Comparison of ENCODE assay signal across 29 mouse cellular contexts in genomic region chr7:19129396-19129795, GRCm38 (mm10). TPM values are rescaled to one million over a fixed set of nuclear protein-coding genes. Genes with fewer than 3 reads are reported as not detected.
DNase-seq lines count a peak whose midpoint lies in the region; ATAC-seq lines count a peak whose summit lies in the region.
"Had no signal": no experiment of that assay in that cellular context is flagged by ENCODE, and none has a peak within 500 bp of the region (broad histone marks: within the 10 kb centered on the region; RNA-seq: fewer than 3 reads in every experiment).

No protein-coding gene starts in this region.

- H3K27me3 ChIP-seq in embryonic facial prominence, embryonic 13.5 days = no peaks in the 10 kb centered on the region
- H3K27me3 ChIP-seq in embryonic facial prominence, embryonic 10.5 days (replicated peaks; ENCODE audit: low read depth, poor library complexity, severe bottlenecking) = no peaks in the 10 kb centered on the region
- no peaks in the 10 kb centered on the region for H3K27me3 ChIP-seq in neural tube, embryonic 13.5 days
- H3K27me3 ChIP-seq: embryonic facial prominence, embryonic 12.5 days; forebrain, embryonic 13.5 days had no signal

- H3K4me3 ChIP-seq in embryonic facial prominence, embryonic 13.5 days = no peak overlapping the region
- no peak overlapping the region for H3K4me3 ChIP-seq in embryonic facial prominence, embryonic 10.5 days
- H3K4me3 ChIP-seq in neural tube, embryonic 13.5 days = no peak overlapping the region
- H3K4me3 ChIP-seq: embryonic facial prominence, embryonic 12.5 days; erythroblast, embryonic 14.5 days; forebrain, embryonic 10.5 days; forebrain, embryonic 13.5 days; hindbrain, embryonic 10.5 days had no signal

- no peak overlapping the region for H3K4me2 ChIP-seq in embryonic facial prominence, embryonic 13.5 days
- H3K4me2 ChIP-seq in neural tube, embryonic 13.5 days = no peak overlapping the region
- H3K4me2 ChIP-seq: embryonic facial prominence, embryonic 12.5 days; forebrain, embryonic 13.5 days; heart, embryonic 11.5 days; hindbrain, embryonic 14.5 days had no signal

- H3K9me3 ChIP-seq in embryonic facial prominence, embryonic 13.5 days = no peaks in the 10 kb centered on the region
- no peaks in the 10 kb centered on the region for H3K9me3 ChIP-seq in embryonic facial prominence, embryonic 10.5 days
- no peaks in the 10 kb centered on the region for H3K9me3 ChIP-seq in neural tube, embryonic 13.5 days
- H3K9me3 ChIP-seq: embryonic facial prominence, embryonic 12.5 days; forebrain, embryonic 10.5 days; forebrain, embryonic 13.5 days; hindbrain, embryonic 10.5 days had no signal

- 0 out of 2 replicates have a peak overlapping the region, but pooled peaks have one; percentile 6 for H3K9ac ChIP-seq in embryonic facial prominence, embryonic 13.5 days
- H3K9ac ChIP-seq in neural tube, embryonic 13.5 days = no peak overlapping the region
- H3K9ac ChIP-seq: embryonic facial prominence, embryonic 12.5 days; forebrain, embryonic 13.5 days; hindbrain, embryonic 14.5 days had no signal

- H3K27ac ChIP-seq in embryonic facial prominence, embryonic 13.5 days = no peak overlapping the region
- H3K27ac ChIP-seq in embryonic facial prominence, embryonic 10.5 days (replicated peaks) = no peak overlapping the region
- H3K27ac ChIP-seq in neural tube, embryonic 13.5 days (replicated peaks) = 0 out of 2 replicates have a peak overlapping the region, but pooled peaks have one; percentile 93
- H3K27ac ChIP-seq: embryonic facial prominence, embryonic 12.5 days; forebrain, embryonic 10.5 days; forebrain, embryonic 13.5 days; hindbrain, embryonic 10.5 days; hindbrain, embryonic 14.5 days had no signal

- 93% methylated on average over 5 of the region's 5 CpGs for WGBS in embryonic facial prominence, embryonic 13.5 days
- WGBS in embryonic facial prominence, embryonic 10.5 days = 97% methylated on average over 5 of the region's 5 CpGs
- WGBS in neural tube, embryonic 13.5 days = 94% methylated on average over 5 of the region's 5 CpGs

- no peak for DNase-seq in embryonic facial prominence, embryonic 10.5 days (ENCODE audit: low spot score)
- no peak for DNase-seq in neural tube, embryonic 10.5 days (ENCODE audit: extremely low spot score, low spot score)
- no peak for DNase-seq in layer of hippocampus, postnatal 36 days
- DNase-seq: adrenal gland, adult 8-10 months; adrenal gland, postnatal 25 days; cerebellum, adult 2 months; cerebellum, postnatal 14 days; gastrocnemius, postnatal 10 days; heart, adult 11 months; kidney, adult 18-20 months had no signal

- peaks cover 29% of the 10 kb centered on the region for H3K36me3 ChIP-seq in embryonic facial prominence, embryonic 13.5 days
- H3K36me3 ChIP-seq in embryonic facial prominence, embryonic 10.5 days (replicated peaks) = peaks cover 36% of the 10 kb centered on the region
- peaks cover 10% of the 10 kb centered on the region for H3K36me3 ChIP-seq in neural tube, embryonic 13.5 days

- no peak for ATAC-seq in embryonic facial prominence, embryonic 13.5 days (ENCODE audit: insufficient number of reproducible peaks, insufficient read depth, low FRiP score, low TSS enrichment, low read depth)
- ATAC-seq in neural tube, embryonic 13.5 days (ENCODE audit: low read depth) = no peak
- ATAC-seq in CD4-positive, CD25-positive, alpha-beta regulatory T cell, adult 4 months = peak; percentile 34
- ATAC-seq in inflammation-experienced regulatory T-cells, adult 6 months = peak; percentile 16
- no peak for ATAC-seq in erythroid progenitor cell, adult 5-6 weeks (replicated peaks; ENCODE audit: low FRiP score, poor library complexity, severe bottlenecking)
- ATAC-seq: forebrain, embryonic 13.5 days; forebrain, embryonic 16.5 days; intestine, embryonic 16.5 days had no signal

- H3K4me1 ChIP-seq in embryonic facial prominence, embryonic 13.5 days = peaks cover 13% of the 10 kb centered on the region
- H3K4me1 ChIP-seq in embryonic facial prominence, embryonic 10.5 days = peaks cover 22% of the 10 kb centered on the region
- peaks cover 26% of the 10 kb centered on the region for H3K4me1 ChIP-seq in neural tube, embryonic 13.5 days (replicated peaks)

RNA-seq across cellular contexts. Expression of gene Fbxo46, which starts 9.7 kb away (rescaled TPM):
- polyA plus RNA-seq in embryonic facial prominence, embryonic 13.5 days (2015; fragmentation: Nextera tagmentation; extraction: Ambion mirVana) = 15.3 and 16.6 TPM in 2 replicates
- 15.9 and 18.0 TPM in 2 replicates for polyA plus RNA-seq in embryonic facial prominence, embryonic 10.5 days (2016; fragmentation: Nextera tagmentation; extraction: Ambion mirVana)
- 17.7 and 18.1 TPM in 2 replicates for polyA plus RNA-seq in neural tube, embryonic 13.5 days (2015; fragmentation: Nextera tagmentation; extraction: Ambion mirVana)
- 10 to 100 TPM; 23.1 to 29.0 TPM for polyA plus RNA-seq in CD4-positive, CD25-positive, alpha-beta regulatory T cell, adult 4 months (2017; shearing (Covaris generic))
- polyA plus RNA-seq in inflammation-experienced regulatory T-cells, adult 6 months (2017; shearing (Covaris generic)) = 10 to 100 TPM; 18.3 to 20.6 (median 20.0) TPM
- 4.7 and 5.0 TPM in 2 replicates for total RNA-seq in erythroid progenitor cell, adult 5-6 weeks (2015; ENCODE audit: low replicate concordance)
- 6.3 and 7.3 TPM in 2 replicates for total RNA-seq in erythroid progenitor cell, adult 5-6 weeks (2017; ENCODE audit: low replicate concordance)
- total RNA-seq in layer of hippocampus, postnatal 36 days (2021) = 10 to 100 TPM; 14.2 to 14.3 TPM

RNA-seq across cellular contexts. Expression of gene Gm4969, which starts 11.2 kb away (rescaled TPM):
- 3.5 and 4.4 TPM in 2 replicates for polyA plus RNA-seq in embryonic facial prominence, embryonic 13.5 days (2015; fragmentation: Nextera tagmentation; extraction: Ambion mirVana)
- 0.99 and 1.9 TPM in 2 replicates for polyA plus RNA-seq in embryonic facial prominence, embryonic 10.5 days (2016; fragmentation: Nextera tagmentation; extraction: Ambion mirVana)
- 2.1 and 2.3 TPM in 2 replicates for polyA plus RNA-seq in neural tube, embryonic 13.5 days (2015; fragmentation: Nextera tagmentation; extraction: Ambion mirVana)
- not detected for polyA plus RNA-seq in CD4-positive, CD25-positive, alpha-beta regulatory T cell, adult 4 months (2017; shearing (Covaris generic))
- polyA plus RNA-seq in inflammation-experienced regulatory T-cells, adult 6 months (2017; shearing (Covaris generic)) = under 1 TPM in 1 of 3 experiments, not detected in 2; 0.11 TPM
- total RNA-seq in erythroid progenitor cell, adult 5-6 weeks (2015; ENCODE audit: low replicate concordance) = not detected in 2 replicates
- not detected in 2 replicates for total RNA-seq in erythroid progenitor cell, adult 5-6 weeks (2017; ENCODE audit: low replicate concordance)
- total RNA-seq in layer of hippocampus, postnatal 36 days (2021) = under 1 TPM; 0.40 to 0.43 TPM
- total RNA-seq: adrenal gland, adult 8-10 months; gastrocnemius, adult 18-20 months; heart, adult 8-10 months; heart, postnatal 25 days; MEL had no signal
- polyA plus RNA-seq: C2C12; erythroblast, embryonic 14.5 days had no signal

RNA-seq across cellular contexts. Expression of gene Qpctl, which starts 19.7 kb away (rescaled TPM):
- 15.2 and 16.2 TPM in 2 replicates for polyA plus RNA-seq in embryonic facial prominence, embryonic 13.5 days (2015; fragmentation: Nextera tagmentation; extraction: Ambion mirVana)
- 14.6 and 15.1 TPM in 2 replicates for polyA plus RNA-seq in embryonic facial prominence, embryonic 10.5 days (2016; fragmentation: Nextera tagmentation; extraction: Ambion mirVana)
- 21.7 and 22.2 TPM in 2 replicates for polyA plus RNA-seq in neural tube, embryonic 13.5 days (2015; fragmentation: Nextera tagmentation; extraction: Ambion mirVana)
- 10 to 100 TPM in 1 of 2 experiments, 1 to 10 TPM in 1; 9.1 to 17.8 TPM for polyA plus RNA-seq in CD4-positive, CD25-positive, alpha-beta regulatory T cell, adult 4 months (2017; shearing (Covaris generic))
- 10 to 100 TPM in 1 of 3 experiments, 1 to 10 TPM in 2; 7.7 to 10.0 (median 8.5) TPM for polyA plus RNA-seq in inflammation-experienced regulatory T-cells, adult 6 months (2017; shearing (Covaris generic))
- total RNA-seq in erythroid progenitor cell, adult 5-6 weeks (2015; ENCODE audit: low replicate concordance) = 2.5 and 2.9 TPM in 2 replicates
- total RNA-seq in erythroid progenitor cell, adult 5-6 weeks (2017; ENCODE audit: low replicate concordance) = 1.9 TPM in 2 replicates
- total RNA-seq in layer of hippocampus, postnatal 36 days (2021) = 10 to 100 TPM; 18.1 to 18.6 TPM

RNA-seq across cellular contexts. Expression of gene Snrpd2, which starts 20.1 kb away (rescaled TPM):
- 137 and 167 TPM in 2 replicates for polyA plus RNA-seq in embryonic facial prominence, embryonic 13.5 days (2015; fragmentation: Nextera tagmentation; extraction: Ambion mirVana)
- polyA plus RNA-seq in embryonic facial prominence, embryonic 10.5 days (2016; fragmentation: Nextera tagmentation; extraction: Ambion mirVana) = 178 and 189 TPM in 2 replicates
- polyA plus RNA-seq in neural tube, embryonic 13.5 days (2015; fragmentation: Nextera tagmentation; extraction: Ambion mirVana) = 108 and 118 TPM in 2 replicates
- polyA plus RNA-seq in CD4-positive, CD25-positive, alpha-beta regulatory T cell, adult 4 months (2017; shearing (Covaris generic)) = 10 to 100 TPM; 63.0 to 77.3 TPM
- 10 to 100 TPM; 73.5 to 94.3 (median 75.9) TPM for polyA plus RNA-seq in inflammation-experienced regulatory T-cells, adult 6 months (2017; shearing (Covaris generic))
- 15.5 and 22.0 TPM in 2 replicates for total RNA-seq in erythroid progenitor cell, adult 5-6 weeks (2015; ENCODE audit: low replicate concordance)
- 5.4 and 15.7 TPM in 2 replicates for total RNA-seq in erythroid progenitor cell, adult 5-6 weeks (2017; ENCODE audit: low replicate concordance)
- total RNA-seq in layer of hippocampus, postnatal 36 days (2021) = 10 to 100 TPM; 79.1 to 79.2 TPM

RNA-seq across cellular contexts. Expression of gene Six5, which starts 35.0 kb away (rescaled TPM):
- polyA plus RNA-seq in embryonic facial prominence, embryonic 13.5 days (2015; fragmentation: Nextera tagmentation; extraction: Ambion mirVana) = 14.7 and 15.3 TPM in 2 replicates
- polyA plus RNA-seq in embryonic facial prominence, embryonic 10.5 days (2016; fragmentation: Nextera tagmentation; extraction: Ambion mirVana) = 6.3 and 7.6 TPM in 2 replicates
- polyA plus RNA-seq in neural tube, embryonic 13.5 days (2015; fragmentation: Nextera tagmentation; extraction: Ambion mirVana) = 2.5 and 3.2 TPM in 2 replicates
- under 1 TPM; 0.46 to 0.83 TPM for polyA plus RNA-seq in CD4-positive, CD25-positive, alpha-beta regulatory T cell, adult 4 months (2017; shearing (Covaris generic))
- 1 to 10 TPM in 2 of 3 experiments, under 1 TPM in 1; 0.15 to 1.2 (median 1.0) TPM for polyA plus RNA-seq in inflammation-experienced regulatory T-cells, adult 6 months (2017; shearing (Covaris generic))
- not detected in 2 replicates for total RNA-seq in erythroid progenitor cell, adult 5-6 weeks (2015; ENCODE audit: low replicate concordance)
- total RNA-seq in erythroid progenitor cell, adult 5-6 weeks (2017; ENCODE audit: low replicate concordance) = 0.13 TPM in 1 of 2 replicates, not detected in the other
- 1 to 10 TPM; 2.5 to 2.8 TPM for total RNA-seq in layer of hippocampus, postnatal 36 days (2021)

Comparison
In these comparisons a context has a peak if more than half of its experiments do, and no peak if none do; other contexts are left out.
1. ATAC-seq: peak in CD4-positive, CD25-positive, alpha-beta regulatory T cell, adult 4 months (single experiment) and inflammation-experienced regulatory T-cells, adult 6 months (single experiment); none in embryonic facial prominence, embryonic 13.5 days (single experiment), neural tube, embryonic 13.5 days (single experiment) and erythroid progenitor cell, adult 5-6 weeks (single experiment).